Mouse (Mus musculus): ENCODE measurements around the gene Ubtd2.
"Not testable (repeated sequence)": the region's sequence is repeated elsewhere in the genome, so short reads cannot be mapped to it uniquely, and the experiment has no call there.

Gene Ubtd2

DNA sequence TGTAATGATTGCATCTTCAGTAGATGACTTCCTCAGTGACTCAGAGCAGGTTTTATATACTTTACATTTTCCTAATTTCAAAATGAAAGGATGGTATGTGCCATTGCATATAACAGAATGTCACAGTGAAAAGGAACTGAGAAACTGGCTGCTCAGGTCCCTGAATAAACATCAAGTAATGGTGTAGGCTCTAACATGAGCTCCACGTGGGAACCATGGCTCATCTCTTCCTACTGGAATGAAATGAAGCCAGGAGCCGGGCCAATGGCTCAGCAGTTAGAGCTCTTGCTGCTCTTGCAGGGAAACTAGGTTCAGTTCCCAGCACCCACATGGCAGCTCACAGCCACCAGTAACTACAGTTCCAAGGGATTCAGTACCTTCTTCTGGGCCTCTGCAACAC, 16.8 kb downstream of the Ubtd2 start:
- no peak for DNase-seq

DNA sequence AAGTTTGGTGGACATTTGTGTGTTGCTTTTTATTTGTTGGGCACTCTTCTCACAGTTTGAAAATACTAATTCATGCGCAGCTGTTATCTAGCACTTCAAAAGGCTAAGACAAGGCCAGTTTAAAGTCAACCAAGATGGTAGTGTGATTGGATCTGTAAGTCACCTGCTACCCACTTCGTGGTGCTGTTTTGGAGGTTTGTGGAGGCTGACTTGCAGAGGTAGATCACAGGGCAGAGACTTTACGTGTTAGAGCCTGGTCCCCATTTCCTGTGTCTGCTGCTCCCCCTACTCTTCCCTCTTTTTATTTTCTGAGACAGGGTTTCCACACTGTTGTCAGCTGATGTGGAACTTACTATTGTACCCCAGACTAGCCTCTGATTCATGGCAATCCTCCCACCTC, 19.6 kb downstream of the Ubtd2 start:
- no peak for DNase-seq

DNA sequence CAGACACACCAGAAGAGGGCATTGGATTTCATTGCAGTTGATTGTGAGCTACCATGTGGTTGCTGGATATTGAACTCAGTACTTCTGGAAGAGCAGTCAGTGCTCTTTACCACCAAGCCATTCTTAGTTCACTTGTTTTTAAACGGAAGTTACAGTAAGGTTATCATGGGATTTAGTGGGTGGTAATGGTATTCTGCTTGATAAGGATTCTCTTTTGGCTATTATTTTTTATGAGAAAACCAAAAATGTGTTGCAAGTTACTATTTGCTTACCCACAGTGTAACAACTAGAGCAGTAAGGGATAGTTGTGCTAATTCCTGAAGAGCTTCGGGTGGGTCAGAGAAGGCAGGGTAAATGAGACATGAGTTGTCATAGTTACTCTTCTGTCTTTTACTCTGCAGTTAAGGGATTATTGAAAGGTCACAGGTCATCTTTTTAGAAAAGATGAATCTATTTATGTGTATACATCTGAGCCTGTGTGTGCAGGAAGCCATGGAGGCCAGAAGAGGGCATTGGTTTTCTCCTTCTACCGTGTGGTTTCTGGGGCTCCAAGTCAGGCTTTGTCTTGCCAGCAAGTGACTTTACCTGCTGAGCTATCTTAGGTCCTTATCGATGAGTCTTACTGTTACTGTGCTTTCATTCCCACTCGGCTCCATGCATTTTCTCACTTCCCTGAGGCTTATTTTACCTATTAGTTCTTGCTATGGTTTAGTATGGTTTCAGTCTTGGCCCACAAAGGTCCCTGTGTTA, 20.5 kb downstream of the Ubtd2 start:
- DNase-seq, result no peak

DNA sequence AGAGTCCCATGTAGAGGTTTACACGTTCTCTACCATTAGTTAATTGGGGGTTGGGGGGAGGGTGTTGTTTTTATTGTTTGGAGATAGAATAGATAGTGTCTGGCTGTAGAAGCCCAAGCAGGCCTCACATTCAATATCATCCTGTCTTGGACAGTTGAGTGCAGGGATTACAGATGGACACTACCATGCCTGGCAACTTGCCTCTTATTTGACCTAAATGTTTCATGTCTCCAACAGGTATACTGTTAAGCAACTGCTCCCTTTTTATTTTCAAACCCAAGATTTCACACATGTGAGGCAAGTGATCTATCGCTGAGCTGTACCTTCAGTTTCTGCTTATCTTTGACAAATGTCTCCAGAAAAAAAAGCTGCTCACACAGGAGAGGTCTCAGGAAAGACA, 26.4 kb downstream of the Ubtd2 start:
- DNase-seq, result peak; percentile 57 to 68

DNA sequence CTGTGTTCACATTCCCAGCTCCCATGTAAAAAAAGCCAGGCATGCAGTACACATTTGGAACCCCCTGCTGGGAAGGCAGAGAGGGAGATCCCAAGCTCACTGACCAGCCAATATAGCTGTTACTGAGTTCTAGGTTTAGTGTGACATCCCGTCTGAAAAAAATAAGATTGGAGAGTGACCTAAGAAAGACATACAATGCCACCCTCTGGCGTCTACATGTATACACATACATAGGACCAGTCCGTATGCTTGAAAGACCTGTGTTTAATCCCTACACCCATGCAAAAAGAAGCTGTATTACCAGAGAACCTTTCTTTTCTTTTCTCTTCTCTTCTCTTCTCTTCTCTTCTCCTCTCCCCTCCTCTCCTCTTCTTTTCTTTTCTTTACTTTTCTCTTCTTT, 30.1 kb downstream of the Ubtd2 start:
- DNase-seq, result no peak

DNA sequence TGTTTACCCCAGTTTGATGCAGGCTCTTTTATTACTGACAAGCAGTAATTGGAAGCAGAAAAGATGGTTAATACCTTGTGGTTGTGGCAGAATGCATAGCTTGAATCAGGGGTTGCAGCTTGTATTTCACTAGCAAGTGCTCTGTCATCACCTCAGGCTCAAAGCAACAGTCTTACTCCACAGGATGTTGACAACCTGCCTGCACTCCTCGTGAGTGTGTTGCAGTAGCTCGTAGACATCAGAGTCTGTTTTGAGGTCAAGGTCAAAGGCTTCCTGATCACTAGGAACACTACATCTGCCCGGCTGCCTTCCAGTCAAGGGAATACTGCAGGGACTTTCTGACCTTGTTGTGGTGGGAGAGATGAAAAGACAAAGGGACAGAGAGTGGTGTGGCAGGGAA, 31.5 kb downstream of the Ubtd2 start:
- no peak for DNase-seq

DNA sequence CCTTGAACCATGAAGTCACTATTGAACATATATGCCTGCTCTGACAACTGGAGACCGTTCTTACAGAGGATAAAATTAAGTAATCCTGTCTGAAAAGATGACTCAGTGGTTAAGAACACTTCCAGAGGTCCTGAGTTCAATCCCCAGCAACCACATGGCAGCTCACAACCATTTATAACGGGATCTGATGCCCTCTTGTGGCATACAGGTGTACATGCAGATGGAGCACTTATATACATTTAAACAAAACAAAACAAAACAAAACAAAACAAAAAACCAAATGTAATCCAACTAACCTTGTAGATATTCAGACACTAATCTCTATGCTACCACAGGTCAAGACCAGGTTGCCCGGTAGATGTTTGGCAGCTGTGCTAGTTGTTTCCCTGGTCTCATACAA, 32.3 kb downstream of the Ubtd2 start:
- DNase-seq, result no peak

DNA sequence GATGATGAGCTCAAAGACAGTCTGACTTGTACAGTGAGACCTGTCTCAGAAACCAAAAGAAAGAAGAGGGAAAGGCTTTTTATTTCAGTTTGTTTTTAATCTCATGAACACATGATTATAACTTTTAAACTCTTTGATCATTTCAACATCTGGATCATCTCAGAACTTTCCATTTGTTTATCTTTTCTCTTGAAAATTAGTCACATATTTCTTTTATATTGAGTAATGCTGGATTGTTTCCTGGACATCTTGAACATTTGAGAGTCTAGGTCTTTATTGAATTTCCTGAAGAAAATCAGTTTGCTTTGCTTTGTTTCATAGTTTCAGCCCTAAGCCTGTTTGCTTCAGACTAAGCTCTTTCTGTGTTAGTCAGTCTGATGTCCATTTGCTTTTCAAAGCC, 33.2 kb downstream of the Ubtd2 start:
- no peak for DNase-seq

DNA sequence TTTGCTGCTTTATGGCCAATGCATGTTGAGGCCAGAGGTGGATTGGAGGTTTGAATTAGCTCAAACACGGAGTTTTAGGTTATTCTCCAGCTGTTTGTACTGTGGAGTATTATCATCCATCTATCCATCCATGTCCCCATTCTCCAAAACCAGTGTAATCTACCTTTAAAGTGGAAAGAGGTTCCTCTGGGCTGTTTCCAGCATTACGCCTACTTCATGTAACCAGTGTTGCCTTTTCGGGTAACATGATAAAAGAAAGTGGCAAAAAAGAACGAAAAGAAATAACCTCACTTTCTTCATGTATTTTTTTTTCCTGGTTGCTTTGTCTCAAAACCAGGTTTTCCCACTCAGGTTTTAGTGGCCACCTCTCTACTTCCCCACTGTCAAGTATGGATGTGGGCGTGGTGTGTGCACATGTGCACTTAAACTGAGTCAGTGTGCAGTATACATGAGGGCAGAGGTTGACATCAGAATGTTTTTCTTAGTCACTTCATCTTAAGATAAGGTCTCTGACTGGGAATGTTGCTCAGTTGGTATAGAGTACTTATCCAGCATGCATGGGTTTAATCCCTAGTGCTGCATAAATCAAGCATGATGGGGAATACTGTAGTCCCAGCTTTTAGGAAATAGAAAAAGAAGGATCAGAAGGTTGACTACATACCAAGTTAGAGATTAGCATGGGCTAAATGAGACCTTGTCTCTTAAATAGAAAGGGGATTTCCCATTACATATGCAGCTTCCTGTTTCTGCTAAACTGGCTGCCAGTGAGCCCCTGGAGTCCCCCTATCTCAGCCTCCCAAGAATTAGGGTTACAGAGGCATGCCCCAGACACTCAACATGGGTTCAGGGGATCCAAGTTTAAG, 33.9 kb downstream of the Ubtd2 start:
- no peak for DNase-seq

DNA sequence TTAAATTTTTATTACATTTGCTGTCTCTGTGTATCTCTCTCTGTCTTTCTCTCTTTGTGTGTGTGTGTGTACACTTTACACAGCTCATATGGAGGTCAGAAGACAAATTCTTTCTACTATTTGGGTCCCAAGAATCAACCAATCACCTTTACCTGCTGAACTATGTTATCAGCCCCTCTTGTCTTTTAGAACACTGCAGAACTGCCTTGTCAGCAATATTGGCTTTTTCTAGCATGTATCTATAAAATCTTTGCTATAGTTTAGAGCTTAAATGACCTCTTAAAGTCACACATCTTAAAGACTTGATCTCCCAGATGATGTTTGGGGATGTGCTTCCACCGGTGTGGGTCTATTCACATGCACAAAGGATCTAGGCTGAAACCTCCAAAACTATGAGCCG, 35.9 kb downstream of the Ubtd2 start:
- DNase-seq, result no peak

DNA sequence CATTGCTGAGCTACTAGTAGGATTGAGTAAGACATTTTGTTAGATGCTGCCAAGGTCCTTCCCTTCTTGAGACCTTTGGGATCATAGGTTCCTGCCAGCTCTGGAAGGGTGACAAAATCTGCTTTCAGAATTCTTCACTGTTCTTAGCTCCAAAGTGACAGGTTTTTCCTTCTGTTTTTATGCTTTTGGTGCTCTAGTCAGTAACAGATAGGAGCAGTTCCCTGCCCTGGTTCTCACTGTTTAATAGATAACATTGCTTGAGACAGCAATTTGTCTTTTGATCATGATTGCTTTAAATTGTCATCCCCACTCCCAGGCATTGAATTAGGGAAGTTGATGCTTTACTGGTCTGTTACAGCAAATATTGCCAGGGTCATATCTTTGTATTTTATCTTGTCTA, 38.1 kb downstream of the Ubtd2 start:
- no peak for DNase-seq

DNA sequence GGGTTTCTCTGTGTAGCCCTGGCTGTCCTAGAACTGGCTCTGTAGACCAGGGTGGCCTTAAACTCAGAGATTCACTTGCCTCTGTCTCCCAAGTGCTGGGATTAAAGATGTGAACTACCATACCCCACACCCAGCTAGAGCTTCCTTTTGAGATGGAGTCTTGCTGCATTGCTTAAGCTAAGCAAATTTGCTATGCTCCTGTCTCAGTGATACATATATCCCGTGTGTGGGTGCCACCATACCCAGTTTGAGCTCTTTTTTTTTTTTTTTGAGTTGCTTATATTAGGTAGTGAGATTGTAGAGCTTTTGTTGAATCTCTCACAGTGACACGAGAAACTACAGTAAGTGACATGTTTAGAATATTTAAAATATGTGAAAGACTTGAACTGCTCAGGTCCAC, 40.1 kb downstream of the Ubtd2 start:
- no peak for DNase-seq

DNA sequence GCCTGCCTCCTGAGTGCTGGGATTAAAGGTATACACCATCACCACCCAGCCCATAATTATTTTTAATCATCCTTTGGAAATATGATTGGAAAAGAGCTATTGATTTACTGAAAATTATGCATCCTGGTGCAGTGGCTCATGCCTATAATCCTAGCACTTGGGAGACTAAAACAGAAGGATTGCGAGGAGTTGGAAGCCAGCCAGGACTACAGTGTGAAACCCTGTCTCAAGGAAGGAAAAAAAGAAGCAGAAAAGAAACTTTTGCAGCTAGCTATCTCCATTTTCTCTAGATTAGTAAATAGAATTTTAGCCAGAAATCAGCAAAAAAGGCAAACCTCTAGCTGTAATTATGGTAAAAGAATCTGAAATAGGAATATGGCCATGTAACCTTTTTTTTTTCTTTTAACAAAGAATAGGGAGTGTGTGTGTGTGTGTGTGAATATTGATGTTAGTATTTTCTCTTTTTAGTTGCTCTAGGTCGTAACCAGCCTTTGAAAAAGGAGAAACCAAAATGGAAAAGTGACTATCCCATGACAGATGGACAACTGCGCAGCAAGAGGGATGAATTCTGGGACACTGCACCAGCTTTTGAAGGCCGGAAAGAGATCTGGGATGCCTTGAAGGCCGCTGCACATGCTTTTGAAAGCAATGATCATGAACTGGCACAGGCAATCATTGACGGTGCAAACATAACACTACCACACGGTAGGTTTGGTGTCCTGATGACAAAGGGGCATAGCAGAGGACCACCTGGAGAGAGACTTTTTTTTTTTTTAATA, 43.8 kb downstream of the Ubtd2 start:
- peak; percentile 73 to 74 for DNase-seq

DNA sequence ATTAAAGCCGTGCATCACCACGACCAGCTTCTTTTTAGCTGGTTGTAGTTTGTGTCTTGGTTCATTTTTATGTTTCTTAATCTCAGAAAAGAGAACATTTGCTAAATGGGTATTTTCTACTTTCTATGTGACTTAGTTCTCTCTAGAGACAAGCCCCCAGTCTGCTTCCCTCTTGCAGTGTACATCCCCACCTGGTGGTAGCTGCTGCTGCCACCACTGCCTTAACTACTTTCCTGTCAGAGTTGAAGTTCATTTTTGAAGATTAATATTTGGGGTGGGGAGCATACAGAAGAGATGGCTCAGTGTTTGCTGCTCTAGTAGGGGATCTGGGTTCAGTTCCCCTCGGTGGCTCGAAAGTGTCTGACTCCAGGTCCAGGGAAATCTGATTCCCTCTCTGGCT, 44.8 kb downstream of the Ubtd2 start:
- DNase-seq, result no peak

DNA sequence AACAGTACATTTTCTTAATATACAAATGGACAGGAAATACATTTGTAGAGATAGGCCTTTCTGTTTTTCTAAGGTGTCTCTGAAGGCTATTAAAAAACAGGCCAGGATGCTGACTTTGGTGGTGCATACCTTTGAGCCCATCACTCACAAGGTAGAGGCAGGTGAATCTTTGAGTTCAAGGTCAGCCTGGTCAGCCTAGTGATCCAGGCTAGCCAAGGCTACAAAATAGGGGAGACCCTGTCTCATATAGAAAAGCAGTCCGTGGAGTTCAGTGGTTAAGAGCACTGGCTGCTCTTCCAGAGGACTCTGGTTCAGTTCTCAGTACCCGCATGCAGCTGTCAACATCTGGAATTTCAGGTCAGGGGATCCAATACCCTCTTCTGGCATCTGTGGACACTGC, 48.5 kb downstream of the Ubtd2 start:
- no peak for DNase-seq

DNA sequence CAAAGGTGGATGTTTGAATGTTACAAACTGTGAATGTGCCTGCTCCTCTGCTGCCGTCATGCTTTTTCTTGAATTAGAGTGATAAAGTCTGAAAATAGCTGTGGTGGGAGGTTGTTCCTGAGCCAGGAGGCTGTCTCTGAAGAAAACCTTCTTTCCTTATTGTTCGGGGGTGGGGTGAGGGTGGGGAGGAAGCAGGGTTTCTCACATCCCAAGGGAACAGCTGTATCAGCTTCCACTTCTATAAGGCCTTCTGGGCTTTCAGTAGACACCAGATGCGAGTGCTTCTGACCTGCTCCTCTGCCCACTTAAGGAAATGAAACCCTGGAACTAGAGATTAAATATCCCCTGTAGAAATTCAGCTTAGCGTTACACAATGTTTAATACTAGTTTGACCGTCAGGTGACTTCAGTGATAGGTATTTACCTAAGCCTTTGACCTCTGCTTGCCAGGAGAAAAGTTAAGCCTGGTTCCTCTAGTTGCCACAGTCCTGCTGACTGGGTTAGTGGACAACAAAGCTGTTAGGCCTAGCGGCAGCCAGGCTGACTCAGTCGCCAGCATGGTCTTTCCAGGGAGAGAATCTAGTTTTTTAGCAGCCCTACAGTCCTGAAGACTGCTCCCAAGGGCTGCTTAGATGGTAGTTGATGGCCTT, 50.0 kb downstream of the Ubtd2 start:
- no peak for DNase-seq

DNA sequence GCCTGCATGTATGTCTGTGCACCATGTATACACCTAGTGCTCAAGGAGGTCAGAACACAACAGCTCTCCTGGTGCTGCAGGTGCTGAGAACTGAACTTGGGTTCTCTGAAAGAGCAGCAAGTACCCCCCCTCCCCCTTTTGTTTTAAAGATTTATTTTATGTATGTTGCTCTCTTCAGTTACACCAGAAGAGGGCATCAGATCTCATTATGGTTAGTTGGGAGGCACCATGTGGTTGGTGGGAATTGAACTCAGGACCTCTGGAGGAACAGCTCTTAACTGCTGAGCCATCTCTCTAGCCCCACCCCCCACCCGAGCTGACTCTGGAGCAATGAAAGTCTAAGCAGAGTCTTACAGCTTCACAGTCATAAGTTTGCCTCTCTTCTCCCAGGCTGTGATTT, 55.8 kb downstream of the Ubtd2 start:
- DNase-seq, result no peak

DNA sequence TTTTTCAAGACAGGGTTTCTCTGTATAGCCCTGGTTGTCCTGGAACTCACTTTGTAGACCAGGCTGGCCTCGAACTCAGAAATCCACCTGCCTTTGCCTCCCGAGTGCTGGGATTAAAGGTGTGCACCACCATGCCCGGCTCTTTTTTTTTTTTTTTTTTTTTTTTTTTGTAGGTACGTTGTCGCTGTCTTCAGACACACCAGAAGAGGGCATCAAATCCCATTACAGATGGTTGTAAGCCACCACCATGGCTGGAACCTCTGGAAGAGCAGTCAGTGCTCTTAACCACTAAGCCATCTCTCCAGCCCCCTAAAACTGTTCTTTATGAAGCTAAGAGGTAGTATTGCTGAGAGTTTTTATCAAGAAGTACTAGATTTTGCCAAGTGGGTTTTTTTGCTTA, 59.7 kb downstream of the Ubtd2 start:
- not testable (repeated sequence) for DNase-seq

DNA sequence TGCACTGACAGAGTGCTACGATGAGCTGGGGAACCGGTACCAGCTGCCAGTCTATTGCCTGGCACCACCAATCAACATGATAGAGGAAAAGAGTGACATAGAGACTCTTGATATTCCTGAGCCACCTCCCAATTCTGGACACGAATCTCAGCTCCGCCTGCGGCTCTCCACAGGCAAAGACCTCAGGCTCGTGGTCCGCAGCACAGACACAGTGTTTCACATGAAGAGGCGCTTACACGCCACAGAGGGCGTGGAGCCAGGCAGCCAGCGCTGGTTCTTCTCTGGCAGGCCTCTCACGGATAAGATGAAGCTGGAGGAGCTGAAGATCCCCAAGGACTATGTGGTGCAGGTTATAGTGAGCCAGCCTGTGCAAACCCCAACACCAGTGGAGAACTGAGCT, 60.9 kb downstream of the Ubtd2 start:
- DNase-seq, result peak in 1 of 2 experiments; percentile 53

DNA sequence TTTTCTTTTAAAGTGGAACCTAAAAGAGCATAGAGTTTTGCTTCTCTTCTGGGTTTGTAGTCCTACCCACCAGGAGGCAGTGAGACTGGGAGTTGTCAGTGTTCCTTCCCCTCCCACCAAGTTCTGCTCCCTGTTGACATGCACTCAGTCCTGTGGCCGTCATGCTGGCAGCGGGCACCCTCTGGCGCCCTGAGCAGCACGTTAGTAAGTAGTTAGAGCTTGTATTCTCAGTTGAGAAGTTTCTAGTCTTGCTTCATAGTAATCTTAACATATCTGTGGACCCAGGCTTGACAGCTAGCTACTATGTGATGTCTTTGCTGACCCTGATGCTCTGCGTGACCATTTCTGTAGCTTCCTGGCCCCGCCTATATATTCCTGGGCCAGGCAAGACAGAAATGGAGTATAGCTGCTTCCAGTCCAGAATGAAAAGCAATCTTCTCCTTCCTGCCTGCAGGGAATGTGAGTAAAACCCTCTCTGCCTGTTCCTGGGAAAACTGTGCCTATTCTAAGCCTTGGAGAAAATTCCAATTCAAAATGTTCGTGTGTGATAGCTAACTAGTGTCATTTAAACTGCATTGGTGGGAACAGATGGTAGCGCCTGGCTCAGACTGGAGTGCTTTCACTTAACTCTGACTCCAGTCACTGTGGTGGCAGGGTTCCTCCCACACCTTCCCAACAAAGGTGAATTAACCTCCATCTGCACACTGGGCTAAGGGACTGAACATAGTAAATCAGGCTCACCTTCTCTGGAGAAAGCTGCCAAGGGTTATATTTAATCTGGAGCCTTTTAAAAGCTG, 61.9 kb downstream of the Ubtd2 start:
- peak; percentile 79 to 90 for DNase-seq

DNA sequence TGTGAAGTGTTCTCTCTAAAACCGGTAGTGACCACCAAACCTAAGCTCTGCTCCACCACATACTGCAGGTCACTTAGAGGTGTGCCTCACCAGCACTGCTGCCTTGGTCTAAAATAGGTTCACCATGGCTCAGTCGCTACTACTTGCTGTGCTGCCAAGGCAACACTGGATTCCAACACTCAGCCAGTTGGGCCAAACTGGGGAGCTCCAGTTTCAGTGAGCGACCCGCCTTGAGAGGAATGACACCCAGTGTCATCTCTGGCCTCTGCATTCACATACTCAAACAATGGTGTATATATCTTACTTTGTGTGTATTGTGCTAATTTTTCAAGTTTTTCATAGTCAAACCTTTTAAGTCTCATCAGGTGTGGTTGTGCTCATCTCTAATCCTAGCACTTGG, 63.6 kb downstream of the Ubtd2 start:
- no peak for DNase-seq

DNA sequence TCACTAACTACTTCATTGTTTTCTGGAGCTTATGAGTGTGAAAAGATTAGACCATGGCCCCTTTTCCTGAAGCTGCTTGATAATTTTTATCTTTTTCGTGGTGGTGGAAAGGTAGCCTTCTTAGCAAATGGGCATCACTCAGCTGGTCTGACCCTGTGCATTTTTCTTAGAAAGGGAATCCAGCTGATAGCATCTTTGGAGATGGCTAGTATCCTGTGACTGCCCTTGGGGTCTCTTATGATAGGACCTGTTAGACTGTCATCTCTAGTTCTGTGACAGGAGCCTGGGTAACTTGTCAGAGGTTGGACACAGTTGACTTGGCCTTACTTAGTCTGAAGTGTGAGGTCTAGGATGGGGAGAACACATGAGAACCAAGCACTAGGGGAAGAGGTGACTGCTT, 64.2 kb downstream of the Ubtd2 start:
- no peak for DNase-seq
